Mouse (Mus musculus): ENCODE results near the gene Gm45716.

The Gm45716 gene

GRCm38 (mm10) chr11:90187441-90187840, at the start of gene Gm45716:
Gm45716 (plus strand) TSS chr11:90187683.
- no peak for DNase-seq (ENCODE audit: extremely low read depth, insufficient read length, low spot score)

- no peak for DNase-seq (ENCODE audit: extremely low read depth, insufficient read length, low spot score)
Observed at GRCm38 (mm10) chr11:90142393-90142792, 45.1 kb upstream of the Gm45716 start.

- no peak for DNase-seq (ENCODE audit: extremely low read depth, insufficient read length, low spot score)
Observed at GRCm38 (mm10) chr11:90142936-90143335, 44.5 kb upstream of the Gm45716 start.

- no peak for DNase-seq (ENCODE audit: extremely low read depth, insufficient read length, low spot score)
Observed at GRCm38 (mm10) chr11:90146086-90146860, 41.2 kb upstream of the Gm45716 start.

- no peak for DNase-seq (ENCODE audit: extremely low read depth, insufficient read length, low spot score)
Observed at GRCm38 (mm10) chr11:90155066-90155465, 32.4 kb upstream of the Gm45716 start.

- DNase-seq (ENCODE audit: extremely low read depth, insufficient read length, low spot score), result no peak
Observed at GRCm38 (mm10) chr11:90155466-90155865, 32.0 kb upstream of the Gm45716 start.

- no peak for DNase-seq (ENCODE audit: extremely low read depth, insufficient read length, low spot score)
Observed at GRCm38 (mm10) chr11:90167771-90168170, 19.7 kb upstream of the Gm45716 start.

- DNase-seq (ENCODE audit: extremely low read depth, insufficient read length, low spot score), result no peak
Observed at GRCm38 (mm10) chr11:90168338-90169065, 19.0 kb upstream of the Gm45716 start.

- DNase-seq (ENCODE audit: extremely low read depth, insufficient read length, low spot score), result no peak
Observed at GRCm38 (mm10) chr11:90169200-90170013, 18.1 kb upstream of the Gm45716 start.

GRCm38 (mm10) chr11:90170014-90170320, 17.5 kb upstream of the Gm45716 start:
- no peak for DNase-seq (ENCODE audit: extremely low read depth, insufficient read length, low spot score)

GRCm38 (mm10) chr11:90172331-90172730, 15.2 kb upstream of the Gm45716 start:
- DNase-seq (ENCODE audit: extremely low read depth, insufficient read length, low spot score), result no peak

GRCm38 (mm10) chr11:90175634-90176300, 11.7 kb upstream of the Gm45716 start:
- no peak for DNase-seq (ENCODE audit: extremely low read depth, insufficient read length, low spot score)

- DNase-seq (ENCODE audit: extremely low read depth, insufficient read length, low spot score), result no peak
Observed at GRCm38 (mm10) chr11:90177389-90177788, 10.1 kb upstream of the Gm45716 start.

GRCm38 (mm10) chr11:90183361-90183760, 4.1 kb upstream of the Gm45716 start:
- DNase-seq (ENCODE audit: extremely low read depth, insufficient read length, low spot score), result peak; percentile 33

GRCm38 (mm10) chr11:90184756-90185155, 2.7 kb upstream of the Gm45716 start:
- DNase-seq (ENCODE audit: extremely low read depth, insufficient read length, low spot score), result no peak

- DNase-seq (ENCODE audit: extremely low read depth, insufficient read length, low spot score), result no peak
Observed at GRCm38 (mm10) chr11:90190156-90190555, 2.7 kb downstream of the Gm45716 start.

GRCm38 (mm10) chr11:90194946-90195345, 7.5 kb downstream of the Gm45716 start:
- no peak for DNase-seq (ENCODE audit: extremely low read depth, insufficient read length, low spot score)

- peak; percentile 21 for DNase-seq (ENCODE audit: extremely low read depth, insufficient read length, low spot score)
Observed at GRCm38 (mm10) chr11:90195756-90196520, 8.5 kb downstream of the Gm45716 start.

GRCm38 (mm10) chr11:90196521-90197215, 9.2 kb downstream of the Gm45716 start:
- DNase-seq (ENCODE audit: extremely low read depth, insufficient read length, low spot score), result peak; percentile 47

Measured in 3134 (cell line).